Mouse (Mus musculus): ENCODE results near the gene Gm49337.

Gm49337 gene

GRCm38 (mm10) chr4:116322127-116322526 lies 148.9 kb downstream of the Gm49337 start:
- in situ Hi-C loops (cut with MboI, MseI) = no loop called here

DNA sequence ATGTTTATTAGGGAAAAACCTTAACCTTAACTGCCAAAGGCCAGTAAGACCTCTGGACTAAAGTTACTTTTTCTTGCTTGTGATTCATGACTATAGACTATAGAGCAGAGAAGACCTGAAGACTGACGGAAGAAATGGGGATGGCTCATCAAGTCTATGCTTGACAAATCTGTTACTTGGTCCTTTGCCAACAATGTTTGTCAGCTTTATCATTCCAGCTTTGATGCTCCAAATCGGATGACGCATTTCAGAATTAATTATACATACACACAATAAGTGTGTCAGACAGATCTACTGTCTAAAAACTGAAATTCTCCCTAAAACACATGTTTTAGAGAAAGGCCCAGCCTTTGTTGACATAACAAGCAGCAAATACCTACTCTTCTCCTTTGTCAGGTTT lies 156.1 kb downstream of the Gm49337 start:
- in situ Hi-C loops (cut with MboI, MseI) = loop anchor here in 1 of 2 experiments (25.0 kb wide), 1 partner anchor 208 kb away; no protein-coding TSS in a partner anchor

- in situ Hi-C loops (cut with MboI, MseI) = loop anchor here in 1 of 2 experiments (25.0 kb wide), 1 partner anchor 201 kb away; no protein-coding TSS in a partner anchor
Measured at GRCm38 (mm10) chr4:116336294-116336693, 163.1 kb downstream of the Gm49337 start.

DNA sequence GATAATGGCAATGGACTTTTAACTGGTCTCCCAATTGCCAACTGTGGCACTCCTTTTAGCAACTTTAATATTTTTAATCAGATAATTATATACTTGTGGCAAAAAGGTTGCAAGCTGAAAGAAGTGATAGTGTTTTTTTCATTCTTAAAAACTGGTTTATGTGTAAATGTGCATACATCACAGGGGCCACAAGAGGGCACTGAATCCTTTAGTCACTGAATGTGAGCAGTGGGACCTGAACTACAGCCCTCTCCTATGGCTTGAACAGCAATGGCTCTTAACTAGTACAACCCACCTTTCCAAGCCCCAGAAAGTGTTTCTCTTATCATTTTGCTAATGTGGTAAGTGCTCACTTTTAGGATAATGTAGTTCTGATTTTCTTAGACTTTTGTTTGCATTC lies 168.9 kb downstream of the Gm49337 start:
- in situ Hi-C loops (cut with MboI, MseI) = loop anchor here in 1 of 2 experiments (25.0 kb wide), 1 partner anchor 195 kb away; no protein-coding TSS in a partner anchor

Data from T-helper 17 cell (primary cell).